Mouse (Mus musculus) cortical plate, adult 2 months (tissue): ENCODE measurements around the gene Spsb4. TPM values are rescaled to one million over a fixed set of nuclear protein-coding genes. Genes with fewer than 3 reads are reported as not detected.

Source experiments
- H3K27ac ChIP-seq: fragments of 200-500 bp; 2 replicates; pipeline ENCODE4 v1.5.1; 2012; ENCODE audit warnings: low read length, control low read depth, inconsistent platforms; ENCODE audit not compliant: insufficient read depth
- H3K4me1 ChIP-seq: fragments of 200-500 bp; 2 replicates; pipeline ENCODE4 v1.6.1; 2011; ENCODE audit warnings: low read length; ENCODE audit not compliant: control insufficient read depth, insufficient read depth
- H3K4me3 ChIP-seq: fragments of 200-500 bp; 2 replicates; pipeline ENCODE4 v1.5.1; 2011; ENCODE audit warnings: mild to moderate bottlenecking, low read length, control low read depth; ENCODE audit not compliant: insufficient read depth
- CTCF ChIP-seq: fragments of 200-500 bp; IDR thresholded peaks from 2 replicates; pipeline ENCODE4 v1.5.1; 2011; ENCODE audit warnings: mild to moderate bottlenecking, control low read depth, low read length; ENCODE audit not compliant: insufficient read depth; ENCODE audit errors: extremely low read depth
- POLR2A ChIP-seq: fragments of 200-500 bp; IDR thresholded peaks from 2 replicates; pipeline ENCODE4 v1.6.1; 2011; ENCODE audit warnings: mild to moderate bottlenecking, low read length, control low read depth; ENCODE audit not compliant: insufficient read depth; ENCODE audit errors: extremely low read depth
- polyA plus RNA-seq: library from polyadenylated mRNA; depleted of rRNA; stranded (reverse); fragments of >200 nt; gene quantifications from 2 replicates; pipeline ENCODE4 v1.2.3, GENCODE M21; 2012

Spsb4 gene
- polyA plus RNA-seq, 1 experiment, result 3.7 TPM

GRCm38 (mm10) chr9:97038010-97038409 is 19.4 kb upstream of the Spsb4 start:
- no peak overlapping the region for H3K4me3 ChIP-seq
- H3K27ac ChIP-seq, result no peak overlapping the region
- TF ChIP-seq CTCF, result no peak
- no peak for TF ChIP-seq POLR2A

DNA sequence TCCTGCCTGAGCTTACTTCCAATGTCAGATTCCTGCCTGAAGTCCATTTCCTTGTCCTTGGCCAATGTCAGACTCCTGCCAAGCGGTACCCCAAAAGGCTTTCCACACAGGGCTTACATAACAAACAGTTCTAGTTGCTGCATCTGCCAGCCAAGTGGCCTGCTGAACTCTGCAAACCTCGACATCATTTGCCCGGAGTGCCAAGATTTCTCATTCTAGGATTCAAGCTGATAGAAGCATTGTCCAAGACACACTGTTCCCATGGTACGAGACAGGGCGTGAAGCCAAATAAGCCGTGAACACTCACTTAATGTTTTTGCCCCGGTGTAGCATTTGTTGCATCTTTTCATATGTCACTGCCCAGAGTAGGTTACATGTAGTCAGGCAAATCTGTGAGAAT is 18.0 kb upstream of the Spsb4 start:
- H3K27ac ChIP-seq, result no peak overlapping the region
- no peaks in the 10 kb centered on the region for H3K4me1 ChIP-seq
- TF ChIP-seq POLR2A (no peak), CTCF (no peak)
- H3K4me3 ChIP-seq, result no peak overlapping the region

More at GRCm38 (mm10) chr9:97038010-97038409, 19.4 kb upstream of the Spsb4 start:
- H3K4me1 ChIP-seq, result no peaks in the 10 kb centered on the region

GRCm38 (mm10) chr9:97027361-97027760 is 8.7 kb upstream of the Spsb4 start:
- H3K4me3 ChIP-seq, result no peak overlapping the region
- TF ChIP-seq CTCF (no peak), POLR2A (no peak)
- H3K4me1 ChIP-seq, result no peaks in the 10 kb centered on the region
- H3K27ac ChIP-seq, result no peak overlapping the region

DNA sequence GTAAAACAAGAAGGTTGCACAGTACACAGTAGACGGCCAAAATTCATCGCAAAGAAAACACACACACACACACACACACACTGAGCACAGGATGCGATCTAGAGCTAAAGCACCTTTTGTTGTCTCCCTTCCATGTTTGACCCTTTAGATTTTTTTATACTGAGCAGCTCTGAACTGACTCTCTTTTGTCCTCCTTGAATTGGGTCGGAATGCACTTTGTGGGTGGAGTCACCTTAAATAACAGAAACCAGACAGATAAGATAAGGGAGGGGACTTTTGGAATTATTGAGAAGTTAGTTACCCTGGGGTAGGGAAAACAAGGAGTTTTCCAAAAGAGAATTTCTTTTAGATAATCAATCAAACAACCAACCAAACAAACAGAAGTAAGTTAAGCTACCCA is 7.4 kb upstream of the Spsb4 start:
- H3K27ac ChIP-seq, result no peak overlapping the region
- no peaks in the 10 kb centered on the region for H3K4me1 ChIP-seq
- H3K4me3 ChIP-seq, result no peak overlapping the region
- TF ChIP-seq POLR2A (no peak), CTCF (no peak)

GRCm38 (mm10) chr9:97024451-97024850 is 5.8 kb upstream of the Spsb4 start:
- H3K27ac ChIP-seq, result no peak overlapping the region
- H3K4me3 ChIP-seq, result no peak overlapping the region
- no peak for TF ChIP-seq CTCF
- TF ChIP-seq POLR2A, result no peak
- no peaks in the 10 kb centered on the region for H3K4me1 ChIP-seq

- H3K4me1 ChIP-seq, result no peaks in the 10 kb centered on the region
- no peak overlapping the region for H3K27ac ChIP-seq
- no peak overlapping the region for H3K4me3 ChIP-seq
- no peak for TF ChIP-seq POLR2A
- no peak for TF ChIP-seq CTCF
Measured at GRCm38 (mm10) chr9:97022948-97023347, 4.3 kb upstream of the Spsb4 start.

GRCm38 (mm10) chr9:97022371-97022770 is 3.7 kb upstream of the Spsb4 start:
- no peak for TF ChIP-seq POLR2A
- TF ChIP-seq CTCF, result no peak
- no peak overlapping the region for H3K4me3 ChIP-seq
- no peak overlapping the region for H3K27ac ChIP-seq
- no peaks in the 10 kb centered on the region for H3K4me1 ChIP-seq

DNA sequence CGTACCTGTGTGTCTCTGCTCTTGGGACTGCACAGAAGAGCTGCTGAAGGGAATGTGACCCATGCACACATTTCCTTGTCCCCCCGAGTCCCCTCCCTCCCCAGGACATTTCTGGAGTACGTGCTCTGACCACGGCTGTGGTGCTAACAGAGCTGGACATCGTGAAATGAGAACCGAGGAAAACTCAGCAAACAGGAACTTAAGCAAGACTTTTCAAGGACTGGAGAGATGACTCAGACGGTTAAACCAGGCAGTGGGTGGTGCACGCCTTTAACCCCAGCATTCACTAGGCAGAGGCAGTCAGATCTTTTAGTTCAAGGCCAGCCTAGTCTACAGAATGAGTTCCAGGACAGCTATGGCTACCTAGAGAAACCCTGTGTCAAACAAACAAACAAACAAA is 1.5 kb upstream of the Spsb4 start:
- Histone ChIP-seq H3K4me1 (no peaks in the 10 kb centered on the region), H3K4me3 (no peak overlapping the region), H3K27ac (no peak overlapping the region)
- TF ChIP-seq CTCF (no peak), POLR2A (no peak)

- TF ChIP-seq POLR2A (no peak), CTCF (no peak)
- Histone ChIP-seq H3K4me1 (no peaks in the 10 kb centered on the region), H3K4me3 (no peak overlapping the region), H3K27ac (no peak overlapping the region)
Measured at GRCm38 (mm10) chr9:97019686-97020085, 1.0 kb upstream of the Spsb4 start.

- Histone ChIP-seq H3K27ac (no peak overlapping the region), H3K4me3 (peak overlapping the region; percentile 31; the same call in 1 of the 2 replicates), H3K4me1 (no peaks in the 10 kb centered on the region)
- TF ChIP-seq POLR2A, result no peak
- TF ChIP-seq CTCF, result no peak
Measured at GRCm38 (mm10) chr9:97019231-97019630, 588 bp upstream of the Spsb4 start.
